Mouse (Mus musculus): ENCODE data around the gene Ank2.
"Not testable (repeated sequence)": the region's sequence is repeated elsewhere in the genome, so short reads cannot be mapped to it uniquely, and the experiment has no call there.

Gene Ank2

DNA sequence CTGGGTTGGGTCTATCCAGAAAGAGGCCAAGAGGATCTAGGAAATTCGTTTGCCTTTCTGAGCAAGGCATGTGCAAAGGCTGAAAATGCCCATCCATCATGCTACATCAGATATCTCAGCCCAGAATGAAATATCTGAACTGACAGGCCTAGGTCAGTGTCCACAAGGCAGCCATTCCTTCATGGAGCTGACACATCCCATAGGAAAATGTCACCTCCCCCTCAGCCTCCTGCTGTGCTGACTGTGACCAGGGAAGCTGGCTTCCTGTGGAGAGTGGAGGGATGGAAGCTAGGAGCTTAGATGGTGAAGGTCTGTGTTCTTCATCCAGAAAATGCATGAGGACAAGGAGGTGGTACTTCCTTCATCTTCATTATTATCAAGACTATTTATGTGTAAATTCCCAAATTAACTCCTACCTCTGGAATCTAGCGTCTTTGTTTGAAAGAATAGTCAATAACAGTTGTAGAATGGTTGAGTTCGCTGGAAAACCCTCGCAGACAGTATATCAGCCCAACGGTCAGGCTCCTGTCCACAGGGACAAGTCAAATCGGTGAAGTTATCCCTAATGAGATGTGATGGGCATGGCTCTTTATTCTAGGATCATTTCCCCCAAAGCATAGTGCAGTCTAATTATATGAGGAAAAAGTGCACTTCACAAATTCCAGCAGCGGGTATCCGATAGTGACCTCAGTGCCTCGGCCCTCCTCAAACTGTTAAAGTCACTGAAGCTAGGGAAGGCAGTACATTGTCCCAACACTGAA lies 148.4 kb downstream of the Ank2 start:
- DNase-seq = no peak

DNA sequence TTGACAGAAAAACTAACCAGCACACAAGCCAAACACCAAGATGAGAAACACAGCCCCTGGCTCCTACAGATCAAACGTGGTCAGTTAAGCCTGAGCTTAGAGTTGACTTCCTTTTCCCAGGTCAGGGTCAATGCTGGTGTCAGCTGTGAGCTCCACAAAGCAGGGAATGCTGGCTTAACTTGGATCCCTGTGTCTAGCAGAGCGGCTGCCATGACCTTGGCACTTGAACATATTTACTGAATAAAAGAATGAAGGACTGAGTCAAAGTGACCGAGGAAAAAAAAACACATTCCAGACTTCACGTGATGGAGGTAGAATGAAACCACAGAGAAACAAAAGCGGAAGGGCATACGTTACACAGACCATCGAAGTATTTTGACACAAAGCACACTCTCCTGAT lies 150.2 kb downstream of the Ank2 start:
- DNase-seq = no peak

DNA sequence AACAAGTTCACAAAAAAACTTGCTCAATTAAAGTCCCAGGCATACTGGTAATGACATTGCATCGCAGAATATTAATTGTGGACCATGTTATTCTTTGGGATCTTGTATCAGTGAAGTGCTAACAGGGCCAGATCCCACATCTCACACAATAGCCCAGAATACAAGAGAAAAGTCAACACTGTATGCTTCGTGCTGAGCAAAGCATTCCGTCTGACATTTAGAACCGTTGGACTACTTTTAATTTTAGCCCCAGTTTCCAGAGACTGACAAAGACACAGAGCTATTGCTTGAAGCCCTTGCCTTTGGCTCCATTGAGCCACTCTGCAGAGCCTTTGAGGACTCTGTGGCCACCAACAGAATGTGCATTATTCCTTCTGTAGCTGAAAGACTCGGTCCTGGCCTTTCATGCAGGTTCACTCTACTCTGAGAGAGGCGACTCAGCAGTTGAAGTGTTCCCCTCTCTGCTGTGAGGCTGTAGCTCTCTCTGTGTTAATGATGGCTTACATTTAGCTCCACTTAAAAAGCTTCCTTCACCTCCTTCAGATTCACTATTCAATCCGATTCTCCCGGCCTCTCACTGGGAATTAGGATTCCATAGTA lies 153.2 kb downstream of the Ank2 start:
- DNase-seq = no peak

DNA sequence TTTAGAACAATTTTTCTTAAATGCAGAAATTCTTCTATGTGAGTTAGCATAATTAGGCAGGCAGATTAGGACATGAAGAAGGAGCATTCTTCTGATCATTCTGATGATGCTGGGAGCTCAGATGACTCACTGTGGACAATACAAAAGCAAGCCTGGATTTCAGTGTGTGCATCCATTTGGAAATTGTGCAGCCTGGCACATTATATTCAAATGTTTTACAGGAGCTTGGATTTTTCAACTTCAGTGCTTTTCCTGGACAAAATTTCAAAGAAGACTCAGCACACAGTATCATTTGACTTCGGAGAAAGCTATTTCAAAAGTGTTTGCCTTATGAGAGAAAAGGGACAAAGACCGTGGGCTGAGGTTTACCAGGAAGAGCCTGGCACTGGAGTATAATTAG lies 157.8 kb downstream of the Ank2 start:
- no peak for DNase-seq

DNA sequence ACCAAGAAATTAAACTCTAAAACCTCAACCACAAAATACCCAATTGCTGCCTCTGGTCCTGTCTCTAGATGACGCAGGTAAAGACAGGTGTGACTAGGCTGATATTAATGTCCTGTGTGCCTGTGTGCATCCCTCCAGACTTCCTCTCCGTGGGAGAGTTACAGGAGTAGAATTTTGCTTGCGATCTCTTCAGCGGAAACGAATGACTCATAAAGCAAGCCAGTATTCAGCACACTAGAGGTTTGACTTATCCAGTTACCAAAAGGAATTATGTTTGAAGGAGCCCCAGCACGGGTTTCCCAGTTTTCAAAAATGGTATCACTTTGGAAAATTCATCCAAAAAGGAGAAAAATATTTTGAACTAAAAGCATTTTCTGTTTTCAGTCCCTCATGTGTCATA lies 164.3 kb downstream of the Ank2 start:
- no peak for DNase-seq

DNA sequence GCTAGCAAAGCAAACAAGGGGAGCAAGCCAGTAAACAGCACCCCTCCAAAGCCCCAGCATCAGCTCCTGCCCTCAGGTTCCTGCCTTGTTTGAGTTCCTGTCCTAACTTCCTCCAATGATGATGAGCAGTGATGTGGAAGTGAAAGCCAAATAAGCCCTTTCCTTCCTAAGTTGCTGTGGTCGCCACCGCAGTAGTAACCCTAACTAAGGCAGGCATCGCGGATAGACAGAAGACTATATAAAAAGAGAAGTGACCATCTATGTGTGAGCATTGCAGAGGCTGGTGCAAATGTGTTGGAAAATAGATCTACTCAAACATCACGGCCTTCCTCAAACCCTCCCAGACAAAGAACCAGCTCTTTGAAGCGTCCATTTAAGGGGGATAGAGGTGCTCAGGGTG lies 167.6 kb downstream of the Ank2 start:
- DNase-seq = no peak

DNA sequence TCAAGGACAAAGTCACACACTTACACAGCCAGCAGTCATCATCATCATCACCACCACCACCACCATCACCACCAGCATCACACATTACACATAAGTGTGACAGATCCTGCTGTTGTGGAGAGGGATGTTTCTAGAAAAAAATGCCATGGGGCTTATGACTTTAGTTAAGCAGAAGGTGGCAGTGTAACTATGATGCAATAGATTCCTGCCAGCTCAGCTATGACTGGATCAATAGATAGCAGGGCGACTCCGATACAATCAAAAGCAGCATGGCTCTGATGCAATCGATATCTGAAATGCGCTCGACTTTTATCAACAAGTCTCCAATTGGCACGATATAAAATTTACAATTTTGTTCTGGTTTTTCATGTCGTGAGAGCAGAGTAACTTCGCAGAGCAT lies 172.8 kb downstream of the Ank2 start:
- DNase-seq = no peak

DNA sequence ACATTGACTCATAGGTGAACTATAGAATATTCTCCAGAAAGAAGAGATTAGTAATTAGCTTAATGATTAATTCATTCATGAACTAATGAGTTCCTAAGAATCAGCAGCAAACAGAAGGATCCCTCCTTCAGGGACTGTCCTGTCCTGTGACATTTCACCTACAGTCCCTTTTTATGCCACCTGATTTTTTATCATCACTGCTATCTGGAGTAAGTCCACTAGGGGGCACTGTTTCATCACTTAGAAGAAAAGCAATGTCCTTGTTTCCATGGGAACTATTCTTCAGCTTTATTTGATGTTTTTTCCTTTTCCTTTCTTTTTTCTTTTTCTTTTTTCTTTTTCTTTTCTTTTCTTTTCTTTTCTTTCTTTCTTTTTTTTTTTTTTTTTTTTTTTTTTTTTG lies 176.3 kb downstream of the Ank2 start:
- DNase-seq = no peak

DNA sequence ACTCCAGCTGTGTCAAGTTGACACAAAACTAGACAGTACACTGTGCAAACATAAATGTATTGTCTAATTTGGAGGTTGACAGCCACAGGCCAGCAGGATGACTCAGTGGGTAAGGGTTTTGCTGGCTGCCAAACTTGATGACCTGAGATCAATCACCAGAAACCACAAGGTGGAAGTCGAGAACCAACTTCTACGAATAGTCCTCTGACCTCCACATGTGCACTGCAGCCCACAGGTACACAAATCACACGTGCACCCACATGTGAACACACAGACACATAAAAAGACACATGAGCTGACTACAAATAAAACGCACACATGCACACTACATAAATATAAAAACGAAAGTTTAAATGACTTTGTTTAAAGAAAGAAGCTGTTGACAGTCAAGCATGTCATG lies 177.5 kb downstream of the Ank2 start:
- DNase-seq = no peak

DNA sequence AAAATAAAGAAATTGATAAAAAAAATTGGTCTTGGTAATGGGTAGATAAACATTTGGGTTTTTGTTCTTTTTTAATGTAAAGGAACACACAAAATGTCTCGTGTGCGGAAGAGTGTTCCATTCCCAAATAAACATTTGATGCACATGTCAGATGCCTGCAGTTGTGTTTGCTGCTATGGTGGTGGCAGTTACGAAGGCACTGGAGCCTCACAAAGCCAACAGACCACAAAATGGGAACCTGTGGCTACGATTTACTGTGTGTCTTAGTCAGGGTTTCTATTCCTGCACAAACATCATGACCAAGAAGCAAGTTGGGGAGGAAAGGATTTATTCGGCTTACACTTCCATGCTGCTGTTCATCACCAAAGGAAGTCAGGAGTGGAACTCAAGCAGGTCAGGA lies 178.1 kb downstream of the Ank2 start:
- DNase-seq = not testable (repeated sequence)

DNA sequence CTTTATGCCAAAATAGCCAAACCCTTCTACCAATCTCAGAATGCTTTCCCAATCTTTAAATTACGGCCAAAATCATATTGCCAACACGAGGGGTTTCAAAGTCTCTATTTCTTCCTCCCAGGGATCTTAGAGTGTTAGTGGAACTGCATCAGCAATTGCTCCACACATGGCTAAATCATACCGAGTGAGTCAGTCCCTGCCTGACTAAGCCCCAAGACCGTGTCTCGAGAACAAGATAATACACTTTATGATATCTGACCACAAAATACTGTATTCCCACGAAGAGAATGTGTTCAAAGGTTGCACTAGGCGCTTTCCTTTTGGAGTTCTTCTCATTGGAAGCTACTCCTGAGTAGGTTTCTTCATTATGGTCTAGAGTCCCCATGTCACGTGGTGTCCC lies 178.8 kb downstream of the Ank2 start:
- no peak for DNase-seq

DNA sequence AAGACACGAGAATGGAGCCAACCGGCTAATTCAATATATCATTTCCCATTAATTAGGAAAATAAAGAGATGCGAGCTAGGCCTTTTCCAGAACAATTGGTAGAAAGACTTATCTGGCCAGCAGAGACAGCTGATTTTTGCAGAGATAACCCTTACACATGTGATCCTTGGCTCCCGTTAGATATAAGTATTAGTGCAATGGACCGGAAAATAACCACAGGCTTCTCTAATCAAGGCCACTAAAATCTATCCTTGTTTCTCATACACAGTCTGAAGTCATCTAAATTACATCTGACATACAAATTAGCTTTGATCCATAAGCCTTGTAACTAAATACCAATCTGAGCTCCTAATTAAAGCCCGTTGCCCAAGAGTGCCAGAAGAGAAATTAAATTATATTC lies 181.5 kb downstream of the Ank2 start:
- DNase-seq = no peak

DNA sequence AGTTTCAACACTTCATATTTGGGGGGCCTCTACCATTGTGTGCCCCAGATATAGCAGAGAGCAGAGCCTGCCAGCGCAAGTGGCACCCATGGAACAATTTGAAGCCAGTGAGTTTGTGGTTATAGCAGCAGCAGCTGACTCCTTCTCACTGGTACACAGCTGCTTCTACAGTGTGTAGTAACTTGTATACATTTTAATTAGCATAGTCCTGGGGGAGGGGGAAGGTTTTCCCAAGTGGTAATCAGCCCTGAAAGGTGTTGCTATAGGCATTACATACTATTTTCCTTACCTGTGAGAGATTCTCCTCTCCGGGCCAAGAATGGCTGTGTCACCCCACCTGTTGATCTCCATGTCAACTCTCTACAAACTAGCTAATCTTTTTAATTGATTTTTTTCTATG lies 182.4 kb downstream of the Ank2 start:
- no peak for DNase-seq

DNA sequence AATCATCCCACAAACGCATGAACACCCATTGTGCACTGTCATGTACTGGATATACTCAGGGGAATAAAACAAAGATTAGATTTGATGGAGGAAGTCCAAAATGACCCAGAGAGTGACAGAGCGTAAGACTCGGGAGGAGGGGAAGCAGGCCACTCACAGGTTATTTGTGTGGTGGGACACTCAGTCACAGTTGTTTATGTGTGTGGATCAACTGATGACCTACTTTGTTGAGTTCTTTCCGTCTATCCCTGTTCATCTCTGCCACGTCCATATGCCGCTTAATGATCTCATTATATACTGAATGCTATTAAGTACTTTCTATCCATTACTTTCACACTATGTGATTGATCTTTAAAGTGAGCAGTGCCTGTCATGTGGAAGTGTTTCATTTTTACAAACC lies 187.6 kb downstream of the Ank2 start:
- no peak for DNase-seq

DNA sequence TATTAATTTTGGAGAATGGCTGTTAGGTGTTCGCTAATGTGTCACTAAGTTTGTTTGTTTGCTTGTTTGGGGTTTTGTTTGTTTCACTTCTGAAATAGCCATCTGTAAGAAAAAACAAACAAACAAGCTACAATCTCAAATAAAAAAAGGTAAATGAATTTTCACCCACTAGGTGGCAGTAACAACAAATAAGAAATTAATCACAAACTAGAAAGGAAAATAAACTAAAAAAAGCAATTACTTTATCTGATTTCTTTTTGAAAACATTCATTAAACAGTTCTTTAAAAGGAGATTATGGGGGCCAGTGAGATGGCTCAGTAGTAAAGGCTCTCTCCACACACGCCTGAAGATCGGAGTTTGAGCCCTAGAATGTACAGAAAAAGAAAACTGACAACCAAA lies 189.1 kb downstream of the Ank2 start:
- DNase-seq = no peak

DNA sequence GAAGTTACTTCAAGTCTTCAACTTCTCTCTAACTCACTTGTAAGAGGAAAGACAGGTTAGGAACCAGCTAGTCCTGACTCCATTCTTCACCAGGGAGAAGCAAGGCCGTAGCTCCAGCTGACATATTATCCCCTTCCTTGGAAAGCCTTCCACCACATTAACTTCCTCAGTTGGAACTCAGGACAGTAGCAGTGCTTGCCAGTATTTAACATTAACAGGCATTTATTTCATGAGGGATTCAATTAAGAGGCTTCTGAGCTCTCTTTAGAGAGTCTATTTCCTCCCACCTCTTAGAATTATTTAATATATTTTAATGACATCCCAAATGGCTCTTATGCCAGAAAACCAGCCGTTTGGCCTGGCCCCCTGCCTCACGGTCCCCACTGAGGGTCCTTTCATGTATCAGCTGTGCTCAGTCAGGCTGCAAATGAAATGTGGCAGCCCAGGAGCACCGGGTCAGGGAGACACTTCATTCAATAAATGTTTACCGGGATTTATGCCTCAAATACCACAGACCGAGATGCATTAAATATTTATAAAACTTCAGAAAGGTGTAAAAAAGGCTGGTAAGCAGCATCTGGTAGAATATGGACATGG lies 195.1 kb downstream of the Ank2 start:
- DNase-seq = no peak

DNA sequence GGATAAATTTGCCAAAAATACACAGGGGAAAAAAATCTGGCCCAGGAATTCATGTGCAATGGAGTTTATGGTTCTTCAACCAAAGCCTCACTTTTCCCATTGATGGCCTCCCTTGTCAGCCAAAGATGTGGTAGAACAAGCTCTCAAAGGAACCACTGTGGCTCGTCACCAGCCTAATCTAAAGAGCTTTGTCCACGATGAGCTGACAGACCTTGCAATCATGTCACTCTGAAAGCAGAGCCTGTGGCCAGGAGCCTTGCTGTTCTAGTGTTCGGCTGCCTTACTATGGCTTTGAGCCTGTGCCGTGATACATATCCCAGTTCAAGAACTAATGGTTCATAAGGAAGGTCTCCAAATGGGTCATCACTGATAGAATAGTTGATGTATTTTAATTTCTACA lies 196.1 kb downstream of the Ank2 start:
- DNase-seq = no peak

DNA sequence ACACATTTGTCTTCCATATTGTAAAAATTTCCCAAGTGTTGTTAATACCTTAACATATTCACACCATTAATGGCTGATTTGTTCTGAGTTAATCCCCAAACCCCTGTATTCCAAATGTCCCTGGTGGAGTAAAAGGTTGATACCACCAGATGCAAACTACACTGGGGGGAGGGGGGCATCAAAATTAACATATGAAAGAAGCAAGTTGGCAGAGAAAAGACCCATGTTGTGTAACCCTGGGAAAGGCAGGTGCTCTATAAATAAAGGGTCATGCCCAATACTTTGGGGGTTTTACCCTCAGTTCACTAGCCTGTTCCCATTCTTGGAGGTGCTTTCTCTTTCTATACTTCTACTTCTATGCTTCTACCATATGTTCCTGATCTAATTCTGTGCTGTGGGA lies 198.4 kb downstream of the Ank2 start:
- DNase-seq = no peak

DNA sequence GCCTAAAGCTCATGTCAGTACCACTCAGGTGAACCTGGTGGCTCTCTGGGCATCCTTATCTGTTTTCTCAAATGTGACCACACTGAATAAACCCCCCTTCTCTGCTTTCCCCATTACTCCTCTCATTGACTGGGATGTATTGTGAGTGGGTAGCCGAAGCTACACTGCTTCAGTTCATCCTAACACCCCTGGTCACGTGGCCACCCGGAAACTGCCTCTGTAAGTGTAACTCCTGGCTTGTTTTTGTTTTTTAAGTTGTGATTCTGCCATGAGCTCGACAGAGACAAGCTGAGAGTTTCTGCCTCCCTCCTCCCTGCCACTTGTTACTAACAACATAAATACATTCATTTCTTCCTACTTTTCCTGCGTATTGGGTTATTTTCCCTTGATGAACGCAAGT lies 203.2 kb downstream of the Ank2 start:
- DNase-seq = no peak

DNA sequence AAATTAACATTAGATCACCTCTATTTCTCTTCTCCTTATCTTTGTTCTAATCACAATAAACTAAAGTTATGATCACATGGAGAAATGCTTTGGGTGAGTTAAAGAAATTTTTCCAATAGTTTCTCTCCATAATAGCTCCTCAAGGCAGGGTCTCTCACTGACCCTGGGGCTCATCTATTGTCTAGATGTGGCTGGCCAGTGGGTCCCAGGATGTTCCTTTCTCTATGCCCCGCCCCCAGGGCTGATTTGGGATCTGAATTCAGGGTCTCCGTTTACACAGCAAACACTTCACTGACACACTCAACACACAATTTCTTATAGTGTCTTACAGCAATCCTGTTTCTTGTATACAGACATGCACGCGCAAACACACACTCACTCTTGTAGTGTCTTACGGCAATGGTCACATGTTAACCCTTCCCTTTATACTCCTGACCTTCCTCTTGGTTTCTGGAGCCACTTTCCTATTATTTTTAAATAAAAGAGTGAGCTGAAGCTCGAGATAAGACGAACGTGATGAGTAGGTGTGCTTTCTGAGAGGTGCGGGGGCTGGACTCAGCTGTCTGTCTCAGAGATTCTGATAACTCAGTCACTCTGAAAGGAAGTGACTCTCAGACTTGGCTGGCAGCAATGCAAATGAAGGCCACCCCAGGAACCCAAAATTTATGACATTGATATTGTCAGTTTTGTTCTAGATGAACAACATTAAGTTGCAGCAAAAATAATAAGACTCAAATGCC lies 204.4 kb downstream of the Ank2 start:
- no peak for DNase-seq

DNA sequence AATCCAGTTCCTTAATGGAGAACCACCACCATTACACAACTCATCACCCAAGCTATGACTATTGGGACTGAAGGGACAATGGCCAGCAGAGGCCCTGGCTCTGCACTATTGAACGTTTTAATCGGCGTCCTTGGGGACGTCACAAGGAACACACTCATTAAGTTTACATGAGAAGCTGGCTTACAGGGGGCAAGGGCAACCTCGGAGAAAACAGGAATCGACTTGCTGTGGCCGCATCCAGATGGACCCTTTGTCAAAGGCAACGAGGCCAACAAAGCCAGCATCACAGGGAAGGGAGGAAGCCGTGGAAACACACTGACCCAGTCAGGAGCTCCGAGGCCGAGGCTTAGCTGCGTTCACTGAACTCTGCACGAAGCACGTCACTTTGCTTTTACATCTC lies 205.1 kb downstream of the Ank2 start:
- DNase-seq = no peak

DNA sequence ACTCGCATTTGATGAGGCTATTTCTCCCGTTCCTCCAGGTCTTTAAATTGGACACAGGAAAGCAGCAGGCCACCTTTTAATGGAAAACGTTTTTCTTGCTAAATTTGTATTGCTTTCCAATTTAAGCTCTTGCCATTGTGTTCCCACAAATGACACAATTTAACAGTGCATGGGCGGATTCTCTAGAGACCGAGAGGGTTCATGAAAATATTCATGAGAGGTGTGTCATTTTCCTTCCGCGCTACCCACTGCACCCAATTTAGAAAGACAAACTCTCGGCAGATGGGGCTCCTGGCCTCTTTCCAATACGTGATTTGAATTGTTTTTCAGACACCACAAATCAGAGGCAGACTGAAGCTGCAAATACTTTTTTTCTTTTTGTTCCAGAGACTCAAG lies 205.7 kb downstream of the Ank2 start:
- peak; percentile 68 for DNase-seq

DNA sequence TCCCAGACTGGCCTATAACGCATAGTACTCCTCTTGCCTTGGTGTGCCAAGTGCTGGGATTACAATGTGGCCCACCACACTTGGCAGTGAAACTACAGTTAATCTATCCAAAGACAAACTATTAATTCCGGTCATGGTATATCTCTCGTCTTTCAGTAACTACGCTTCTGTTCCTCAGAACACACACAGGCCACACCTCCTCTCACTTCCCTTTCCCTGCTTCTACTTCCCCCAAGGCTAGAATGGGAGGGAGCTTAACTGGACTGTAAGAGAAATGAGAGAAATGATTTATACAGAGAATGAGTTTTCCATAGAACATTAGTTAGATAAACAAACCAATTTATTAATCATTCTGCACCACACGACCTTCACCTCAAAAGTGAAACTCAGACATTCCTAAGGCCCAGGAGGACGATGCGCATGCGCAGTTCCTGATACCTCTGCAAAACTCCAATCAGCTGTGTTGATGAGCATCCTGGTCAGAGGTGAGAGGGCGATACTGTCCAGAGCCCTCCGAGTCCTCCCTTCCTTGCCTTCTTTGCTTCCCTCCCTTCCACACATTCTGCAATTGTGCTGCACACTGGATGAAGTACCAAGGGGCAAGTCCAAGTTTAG lies 206.2 kb downstream of the Ank2 start:
- no peak for DNase-seq

DNA sequence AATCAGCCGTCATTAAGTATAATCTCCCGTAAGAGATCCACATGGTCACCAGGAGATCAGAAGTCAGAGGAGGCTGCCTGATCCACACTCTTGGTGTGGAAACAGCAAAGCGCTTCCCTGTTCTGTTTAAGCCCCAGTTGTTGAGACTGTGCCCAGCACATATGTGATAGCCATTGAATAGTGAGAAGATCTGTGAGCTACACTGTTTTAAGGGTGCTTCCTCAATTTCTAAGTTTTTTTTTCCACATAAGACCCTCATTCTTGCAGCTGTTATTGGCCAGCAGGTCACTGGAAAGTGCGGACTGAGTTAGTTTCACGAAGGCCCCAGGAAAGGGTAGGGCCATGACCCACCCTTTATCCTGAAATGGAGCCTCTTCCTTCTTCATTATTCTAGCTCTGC lies 216.9 kb downstream of the Ank2 start:
- no peak for DNase-seq
